Mouse (Mus musculus) ES-E14 (cell line): ENCODE measurements around the gene Traf1.

ENCODE experiments used
- HCFC1 ChIP-seq: IDR thresholded peaks from 2 replicates; pipeline ENCODE4 v1.6.1; 2012; ENCODE audit warnings: low read length, inconsistent platforms, borderline replicate concordance; ENCODE audit not compliant: insufficient read depth
- MAFK ChIP-seq: IDR thresholded peaks from 2 replicates; pipeline ENCODE4 v1.6.1; 2014; ENCODE audit warnings: mild to moderate bottlenecking, low read depth, low read length, inconsistent platforms; ENCODE audit not compliant: insufficient read depth
- ZNF384 ChIP-seq: IDR thresholded peaks from 2 replicates; pipeline ENCODE4 v1.6.1; 2012; ENCODE audit warnings: low read depth, low read length, inconsistent platforms

- TF ChIP-seq HCFC1 = no peak
- TF ChIP-seq ZNF384 = no peak
- no peak for TF ChIP-seq MAFK
Observed at GRCm38 (mm10) chr2:34904849-34905542, 56.6 kb downstream of the Traf1 start.
